Mouse (Mus musculus): ENCODE results near the gene Armc9.

Gene Armc9

GRCm38 (mm10) chr1:86229184-86229829 lies 74.7 kb downstream of the Armc9 start:
- no peak for DNase-seq

GRCm38 (mm10) chr1:86232631-86233030 lies 78.1 kb downstream of the Armc9 start:
- no peak for DNase-seq

- DNase-seq, result no peak
Observed at GRCm38 (mm10) chr1:86233808-86234207, 79.2 kb downstream of the Armc9 start.

- no peak for DNase-seq
Observed at GRCm38 (mm10) chr1:86235118-86235517, 80.5 kb downstream of the Armc9 start.

- DNase-seq, result no peak
Observed at GRCm38 (mm10) chr1:86236442-86236841, 81.9 kb downstream of the Armc9 start.

- DNase-seq, result no peak
Observed at GRCm38 (mm10) chr1:86239010-86239409, 84.4 kb downstream of the Armc9 start.

GRCm38 (mm10) chr1:86239871-86240270 lies 85.3 kb downstream of the Armc9 start:
- DNase-seq, result no peak

GRCm38 (mm10) chr1:86240959-86241358 lies 86.4 kb downstream of the Armc9 start:
- no peak for DNase-seq

GRCm38 (mm10) chr1:86243490-86243889 lies 88.9 kb downstream of the Armc9 start:
- DNase-seq, result no peak

- DNase-seq, result no peak
Observed at GRCm38 (mm10) chr1:86245301-86246085, 90.9 kb downstream of the Armc9 start.

- DNase-seq, result no peak
Observed at GRCm38 (mm10) chr1:86253410-86253809, 98.8 kb downstream of the Armc9 start.

GRCm38 (mm10) chr1:86256311-86256710 lies 101.7 kb downstream of the Armc9 start:
- no peak for DNase-seq

- DNase-seq, result no peak
Observed at GRCm38 (mm10) chr1:86257228-86257627, 102.6 kb downstream of the Armc9 start.

GRCm38 (mm10) chr1:86258171-86258824 lies 103.7 kb downstream of the Armc9 start:
- DNase-seq, result no peak

GRCm38 (mm10) chr1:86263564-86264339 lies 109.2 kb downstream of the Armc9 start:
- DNase-seq, result no peak

GRCm38 (mm10) chr1:86265060-86265459 lies 110.5 kb downstream of the Armc9 start:
- DNase-seq, result no peak

- no peak for DNase-seq
Observed at GRCm38 (mm10) chr1:86268492-86269189, 114.1 kb downstream of the Armc9 start.

GRCm38 (mm10) chr1:86269190-86269508 lies 114.6 kb downstream of the Armc9 start:
- DNase-seq, result no peak

- no peak for DNase-seq
Observed at GRCm38 (mm10) chr1:86271707-86272106, 117.1 kb downstream of the Armc9 start.

- DNase-seq, result no peak
Observed at GRCm38 (mm10) chr1:86277055-86277454, 122.5 kb downstream of the Armc9 start.

GRCm38 (mm10) chr1:86281781-86282536 lies 127.4 kb downstream of the Armc9 start:
- DNase-seq, result peak; percentile 72

- no peak for DNase-seq
Observed at GRCm38 (mm10) chr1:86284101-86284500, 129.5 kb downstream of the Armc9 start.
